Mouse (Mus musculus) CH12.LX (cell line): ENCODE results near the gene Pcid2.

Experiments used
- CTCF ChIP-seq, 2 experiments: IDR thresholded peaks in 1 of 2; conservative IDR thresholded peaks in 1 of 2; 2 replicates each; pipeline ENCODE4 v1.5.1; 2011 to 2012; ENCODE audit warnings: low read depth in 2 of 2, low read length in 2 of 2, improper control_type of control experiment in 1 of 2, inconsistent platforms in 1 of 2, mild to moderate bottlenecking in 1 of 2, moderate library complexity in 1 of 2
- EP300 ChIP-seq: IDR thresholded peaks from 2 replicates; pipeline ENCODE4 v1.6.1; 2011; ENCODE audit warnings: low read length, improper control_type of control experiment
- HCFC1 ChIP-seq: IDR thresholded peaks from 2 replicates; pipeline ENCODE4 v1.6.1; 2012; ENCODE audit warnings: low read depth, mild to moderate bottlenecking, inconsistent platforms, low read length, improper control_type of control experiment
- JUN ChIP-seq: IDR thresholded peaks from 2 replicates; pipeline ENCODE4 v1.6.1; 2011; ENCODE audit warnings: low read depth, mild to moderate bottlenecking, low read length, improper control_type of control experiment, moderate library complexity; ENCODE audit not compliant: insufficient read depth
- MAX ChIP-seq: IDR thresholded peaks from 2 replicates; pipeline ENCODE4 v1.6.1; 2011; ENCODE audit warnings: low read length, improper control_type of control experiment
- MXI1 ChIP-seq: IDR thresholded peaks from 2 replicates; pipeline ENCODE4 v1.6.1; 2011; ENCODE audit warnings: mild to moderate bottlenecking, low read depth, low read length, improper control_type of control experiment
- NELFE ChIP-seq: IDR thresholded peaks from 2 replicates; pipeline ENCODE4 v1.6.1; 2011; ENCODE audit warnings: low read depth, low read length, improper control_type of control experiment
- POLR2A ChIP-seq: IDR thresholded peaks from 2 replicates; pipeline ENCODE4 v1.6.1; 2011; ENCODE audit warnings: low read depth, mild to moderate bottlenecking, improper control_type of control experiment, low read length
- POLR2AphosphoS2 ChIP-seq: IDR thresholded peaks from 2 replicates; pipeline ENCODE4 v1.6.1; 2011; ENCODE audit warnings: low read depth, low read length, improper control_type of control experiment
- USF1 ChIP-seq: IDR thresholded peaks from 2 replicates; pipeline ENCODE4 v1.6.1; 2014; ENCODE audit warnings: low read depth, mild to moderate bottlenecking, inconsistent platforms, low read length, improper control_type of control experiment
- ZNF384 ChIP-seq: IDR thresholded peaks from 2 replicates; pipeline ENCODE4 v1.6.1; 2012; ENCODE audit warnings: low read depth, low read length, improper control_type of control experiment, inconsistent platforms

DNA sequence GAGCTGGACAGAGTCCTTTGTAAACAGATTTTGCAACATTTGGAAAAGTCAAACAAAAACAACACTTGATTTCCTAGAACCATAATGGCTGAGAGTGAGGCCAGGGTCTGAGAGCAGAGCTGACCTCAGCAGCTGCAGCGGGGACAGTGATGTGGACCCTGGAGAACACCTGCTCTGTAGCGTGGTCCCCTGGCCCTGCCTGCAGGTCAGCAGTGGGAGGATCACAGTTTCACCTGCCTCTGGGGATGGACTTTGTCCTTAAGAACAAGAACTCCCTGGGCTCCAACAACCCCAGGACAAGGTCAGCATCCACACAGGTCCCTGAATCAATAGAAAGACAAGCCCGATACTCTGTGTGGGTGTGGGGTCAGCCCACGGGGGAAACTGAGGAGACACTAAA lies 47.9 kb downstream of the Pcid2 start:
- TF ChIP-seq POLR2A, result no peak
- TF ChIP-seq MXI1, result no peak
- no peak for TF ChIP-seq CTCF (conservative IDR thresholded peaks at IDR 0.05 in 1 of 2, IDR thresholded peaks at IDR 0.05 in 1 of 2; ENCODE audit: low read depth in 2 of 2, low read length in 2 of 2)
- no peak for TF ChIP-seq EP300
- no peak for TF ChIP-seq ZNF384
- TF ChIP-seq POLR2AphosphoS2, result no peak
- TF ChIP-seq MAX, result no peak
- TF ChIP-seq USF1, result no peak
- TF ChIP-seq JUN, result no peak
- TF ChIP-seq HCFC1, result no peak
- TF ChIP-seq NELFE, result no peak
